Mouse (Mus musculus) C2C12 (cell line): ENCODE results near the gene Etv5.

ENCODE experiments used
- CEBPB ChIP-seq: IDR thresholded peaks from one replicate; pipeline ENCODE4 v1.6.1; 2011; ENCODE audit warnings: low read depth, mild to moderate bottlenecking, control low read depth, moderate library complexity
- CTCF ChIP-seq: IDR thresholded peaks from one replicate; pipeline ENCODE4 v1.5.1; 2011; ENCODE audit not compliant: control insufficient read depth, insufficient read depth, insufficient read length
- MAX ChIP-seq: IDR thresholded peaks from one replicate; pipeline ENCODE4 v1.6.1; 2011; ENCODE audit warnings: mild to moderate bottlenecking, control low read depth
- MYOD1 ChIP-seq: IDR thresholded peaks from one replicate; pipeline ENCODE4 v1.6.1; 2011; ENCODE audit warnings: low read depth; ENCODE audit not compliant: control insufficient read depth, insufficient read length
- MYOG ChIP-seq: IDR thresholded peaks from one replicate; pipeline ENCODE4 v1.6.1; 2011; ENCODE audit not compliant: control insufficient read depth, insufficient read length; ENCODE audit errors: extremely low read depth
- USF1 ChIP-seq: IDR thresholded peaks from one replicate; pipeline ENCODE4 v1.6.1; 2011; ENCODE audit warnings: low read depth, mild to moderate bottlenecking, control low read depth, moderate library complexity

- TF ChIP-seq CTCF (no peak), USF1 (no peak), MAX (no peak), MYOD1 (no peak), CEBPB (no peak), MYOG (no peak)
These were observed 50.2 kb downstream of the Etv5 start for GRCm38 (mm10) chr16:22389146-22389911.
